Mouse (Mus musculus) kidney, postnatal 0 days (tissue): ENCODE results near the gene Ccdc78. TPM values are rescaled to one million over a fixed set of nuclear protein-coding genes. Genes with fewer than 3 reads are reported as not detected.

ENCODE experiments used
- ATAC-seq: fragments of 200-750 bp; cut with Nextera tagmentation; replicated peaks from 2 replicates; pipeline ENCODE4 v1.8.0; 2017; ENCODE audit warnings: low read depth, moderate number of reproducible peaks, moderate TSS enrichment, moderate library complexity; ENCODE audit not compliant: low FRiP score
- DNase-seq: peaks from one replicate; pipeline ENCODE4 v3.0.0-alpha.2; 2016; ENCODE audit warnings: low spot score
- H3K27ac ChIP-seq: fragments of 300-500 bp; sonication (generic); 2 replicates; pipeline ENCODE4 v1.5.1; 2014; ENCODE audit warnings: mild to moderate bottlenecking
- H3K27me3 ChIP-seq: fragments of 300-500 bp; sonication (generic); 2 replicates; pipeline ENCODE4 v1.6.1; 2014; ENCODE audit warnings: low read length, mixed read lengths; ENCODE audit not compliant: insufficient read depth
- H3K36me3 ChIP-seq: fragments of 300-500 bp; sonication (generic); 2 replicates; pipeline ENCODE4 v1.6.1; 2014; ENCODE audit warnings: low read length, mixed read lengths; ENCODE audit not compliant: insufficient read depth
- H3K4me1 ChIP-seq: fragments of 300-500 bp; sonication (generic); replicated peaks from 2 replicates; pipeline ENCODE4 v1.6.1; 2014; ENCODE audit warnings: antibody characterized with exemption, low read length, mixed read lengths; ENCODE audit not compliant: insufficient read depth
- H3K4me2 ChIP-seq: fragments of 300-500 bp; sonication (generic); 2 replicates; pipeline ENCODE4 v1.6.1; 2014; ENCODE audit warnings: mild to moderate bottlenecking, low read length, moderate library complexity, mixed read lengths
- H3K4me3 ChIP-seq: fragments of 300-500 bp; sonication (generic); replicated peaks from 2 replicates; pipeline ENCODE4 v1.5.1; 2014; ENCODE audit warnings: low read depth, low read length
- H3K9ac ChIP-seq: fragments of 300-500 bp; sonication (generic); 2 replicates; pipeline ENCODE4 v1.6.1; 2014; ENCODE audit warnings: low read depth, low read length
- H3K9me3 ChIP-seq: fragments of 300-500 bp; sonication (generic); replicated peaks from 2 replicates; pipeline ENCODE4 v1.6.1; 2016; ENCODE audit warnings: low read length, inconsistent platforms, mixed read lengths
- CTCF ChIP-seq: IDR thresholded peaks from 2 replicates; pipeline ENCODE4 v1.5.1; 2016; ENCODE audit warnings: antibody characterized with exemption, low read depth, mild to moderate bottlenecking, moderate library complexity
- WGBS: fragments of 180-500 bp; shearing (Covaris S2); extraction: QIAGEN DNeasy Blood & Tissue Kit; methylation state at CpG from one replicate; pipeline ENCODE4 v1.1.7; 2014; 5-methylcytosine and 5-hydroxymethylcytosine counted together
- polyA plus RNA-seq: library from polyadenylated mRNA; unstranded; fragments of >200 nt; fragmentation: Nextera tagmentation; extraction: Ambion mirVana; gene quantifications from 2 replicates; pipeline ENCODE4 v1.2.1, GENCODE M21; 2015

Ccdc78 gene
- polyA plus RNA-seq, 1 experiment from 2014 or later: 0.13 TPM

- Histone ChIP-seq H3K27ac (no peak overlapping the region), H3K4me1 (peaks cover 45% of the 10 kb centered on the region), H3K9ac (no peak overlapping the region), H3K9me3 (no peaks in the 10 kb centered on the region), H3K27me3 (no peaks in the 10 kb centered on the region), H3K36me3 (peaks cover 32% of the 10 kb centered on the region), H3K4me2 (peak overlapping the region; percentile 85; the same call in 1 of the 2 replicates), H3K4me3 (no peak overlapping the region)
- DNase-seq (no peak), ATAC-seq (no peak)
- WGBS: 84% methylated on average over 14 of the region's 14 CpGs
- TF ChIP-seq CTCF: no peak
Measured at GRCm38 (mm10) chr17:25830806-25831431, 44.5 kb downstream of the Ccdc78 start.

GRCm38 (mm10) chr17:25831451-25832281 lies 45.3 kb downstream of the Ccdc78 start:
- peaks cover 53% of the 10 kb centered on the region for H3K4me1 ChIP-seq

GRCm38 (mm10) chr17:25832436-25833290 lies 46.3 kb downstream of the Ccdc78 start:
- H3K9me3 ChIP-seq: no peaks in the 10 kb centered on the region
- peak overlapping the region; percentile 83 for H3K9ac ChIP-seq
- no peaks in the 10 kb centered on the region for H3K27me3 ChIP-seq
- H3K4me1 ChIP-seq: peaks cover 59% of the 10 kb centered on the region
- DNase-seq: peak; percentile 100
- H3K36me3 ChIP-seq: peaks cover 21% of the 10 kb centered on the region; the same call in 1 of the 2 replicates
- H3K27ac ChIP-seq: peak overlapping the region; percentile 99
- H3K4me2 ChIP-seq: peak overlapping the region; percentile 92
- peak overlapping the region; percentile 81 for H3K4me3 ChIP-seq
- TF ChIP-seq CTCF: no peak
- WGBS: under 1% methylated on average over 77 of the region's 77 CpGs
- ATAC-seq: peak; percentile 87

More at GRCm38 (mm10) chr17:25831451-25832281, 45.3 kb downstream of the Ccdc78 start:
- DNase-seq: no peak
- H3K4me2 ChIP-seq: peak overlapping the region; percentile 85
- H3K9ac ChIP-seq: peak overlapping the region; percentile 83
- ATAC-seq: no peak
- peaks cover 26% of the 10 kb centered on the region; the same call in 1 of the 2 replicates for H3K36me3 ChIP-seq
- no peak for TF ChIP-seq CTCF
- no peaks in the 10 kb centered on the region for H3K27me3 ChIP-seq
- 47% methylated on average over 21 of the region's 21 CpGs for WGBS
- no peaks in the 10 kb centered on the region for H3K9me3 ChIP-seq
- H3K27ac ChIP-seq: peak overlapping the region; percentile 99
- H3K4me3 ChIP-seq: peak overlapping the region; percentile 81

GRCm38 (mm10) chr17:25833291-25833663 lies 46.9 kb downstream of the Ccdc78 start, which contains the start of gene Stub1:
Gene Stub1 (minus strand): TSS chr17:25833404.
- ATAC-seq: peak; percentile 74
- peak within 1 kb of the TSS; percentile 83 for H3K9ac ChIP-seq
- H3K4me3 ChIP-seq: peak within 1 kb of the TSS; percentile 81
- peak within 1 kb of the TSS; percentile 99 for H3K27ac ChIP-seq
- peaks cover 57% of the 10 kb centered on the region for H3K4me1 ChIP-seq
- peaks cover 21% of the 10 kb centered on the region; the same call in 1 of the 2 replicates for H3K36me3 ChIP-seq
- peak within 1 kb of the TSS; percentile 92 for H3K4me2 ChIP-seq
- no peak for TF ChIP-seq CTCF
- peak; percentile 98 for DNase-seq
- no peaks in the 10 kb centered on the region for H3K9me3 ChIP-seq
- H3K27me3 ChIP-seq: no peaks in the 10 kb centered on the region
- WGBS: 1% methylated on average over 24 of the region's 24 CpGs

- H3K27me3 ChIP-seq: no peaks in the 10 kb centered on the region
- no peak for TF ChIP-seq CTCF
- peaks cover 54% of the 10 kb centered on the region for H3K4me1 ChIP-seq
- no peak for ATAC-seq
- DNase-seq: peak; percentile 26
- peak overlapping the region; percentile 76 for H3K9ac ChIP-seq
- H3K9me3 ChIP-seq: no peaks in the 10 kb centered on the region
- H3K36me3 ChIP-seq: peaks cover 24% of the 10 kb centered on the region; the same call in 1 of the 2 replicates
- peak overlapping the region; percentile 81 for H3K4me3 ChIP-seq
- peak overlapping the region; percentile 99 for H3K27ac ChIP-seq
- H3K4me2 ChIP-seq: peak overlapping the region; percentile 92
- 9% methylated on average over 6 of the region's 6 CpGs for WGBS
Measured at GRCm38 (mm10) chr17:25833961-25834594, 47.7 kb downstream of the Ccdc78 start.
